Mouse (Mus musculus): ENCODE measurements at regions not wholly inside any gene's neighbourhood (a gene's known extent, or its start where the extent isn't known, plus 50 kb on each side); places are given as distances from the start of the nearest gene placed in this dataset.
"Not testable (repeated sequence)": the region's sequence is repeated elsewhere in the genome, so short reads cannot be mapped to it uniquely, and the experiment has no call there.

- H3K27me3 ChIP-seq (replicated peaks); H3K4me1 ChIP-seq; H3K9ac ChIP-seq (replicated peaks); H3K9me3 ChIP-seq (replicated peaks); H3K4me2 ChIP-seq; H3K36me3 ChIP-seq; ATAC-seq (ENCODE audit: low FRiP score); H3K27ac ChIP-seq (replicated peaks); H3K4me3 ChIP-seq (replicated peaks): not testable (repeated sequence)
These were observed 595.4 kb upstream of the Olfr1507 start for GRCm38 (mm10) chr14:53090921-53091320.

GRCm38 (mm10) chr14:53081853-53082252 lies 586.3 kb upstream of the Olfr1507 start:
- WGBS, result 98% methylated on average over 4 of the region's 4 CpGs
- ATAC-seq (ENCODE audit: low FRiP score); H3K27me3 ChIP-seq (replicated peaks); H3K9me3 ChIP-seq (replicated peaks); H3K4me1 ChIP-seq; H3K4me2 ChIP-seq; H3K36me3 ChIP-seq; H3K4me3 ChIP-seq (replicated peaks); H3K9ac ChIP-seq (replicated peaks); H3K27ac ChIP-seq (replicated peaks): not testable (repeated sequence)

DNA sequence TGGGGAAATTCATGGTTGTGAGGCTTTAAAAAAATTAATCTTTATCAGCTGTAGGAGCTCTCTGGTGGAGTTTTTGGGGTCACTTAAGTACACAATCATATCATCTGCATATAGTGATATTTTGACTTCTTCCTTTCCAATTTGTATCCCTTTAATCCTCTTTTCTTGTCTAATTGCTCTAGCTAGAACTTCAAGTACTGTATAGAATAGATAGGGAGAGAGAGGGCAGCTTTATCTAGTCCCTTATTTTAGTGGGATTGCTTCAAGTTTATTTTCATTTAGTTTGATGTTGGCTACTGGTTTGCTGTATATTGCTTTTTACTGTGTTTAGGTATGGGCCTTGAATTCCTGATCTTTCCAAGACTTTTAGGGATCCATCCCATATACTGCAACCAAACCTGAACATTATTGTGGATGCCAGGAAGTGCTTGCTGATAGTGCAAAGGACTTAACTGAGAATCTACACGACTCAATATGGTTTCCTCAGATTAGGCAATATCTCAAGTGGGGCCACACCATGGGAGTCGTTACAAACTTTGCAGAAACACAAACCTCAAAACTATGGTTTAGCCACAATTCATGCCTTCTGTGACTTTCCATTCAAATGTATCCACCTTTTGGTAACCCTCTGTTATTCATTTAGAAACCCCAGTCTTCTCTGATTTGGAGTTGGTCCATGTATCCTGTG lies 585.6 kb upstream of the Olfr1507 start:
- not testable (repeated sequence) for H3K4me2 ChIP-seq; H3K27ac ChIP-seq (replicated peaks); H3K36me3 ChIP-seq; H3K27me3 ChIP-seq (replicated peaks); H3K9ac ChIP-seq (replicated peaks); H3K4me3 ChIP-seq (replicated peaks); ATAC-seq (ENCODE audit: low FRiP score); H3K4me1 ChIP-seq; H3K9me3 ChIP-seq (replicated peaks)
- no CpG with 5 or more reads among the region's 2 CpGs for WGBS

GRCm38 (mm10) chr14:53080556-53080955 lies 585.0 kb upstream of the Olfr1507 start:
- not testable (repeated sequence) for H3K36me3 ChIP-seq; H3K27ac ChIP-seq (replicated peaks); H3K4me3 ChIP-seq (replicated peaks); H3K27me3 ChIP-seq (replicated peaks); H3K4me1 ChIP-seq; H3K9ac ChIP-seq (replicated peaks); H3K4me2 ChIP-seq; H3K9me3 ChIP-seq (replicated peaks); ATAC-seq (ENCODE audit: low FRiP score)
- WGBS, result 80% methylated on average over 3 of the region's 3 CpGs

DNA sequence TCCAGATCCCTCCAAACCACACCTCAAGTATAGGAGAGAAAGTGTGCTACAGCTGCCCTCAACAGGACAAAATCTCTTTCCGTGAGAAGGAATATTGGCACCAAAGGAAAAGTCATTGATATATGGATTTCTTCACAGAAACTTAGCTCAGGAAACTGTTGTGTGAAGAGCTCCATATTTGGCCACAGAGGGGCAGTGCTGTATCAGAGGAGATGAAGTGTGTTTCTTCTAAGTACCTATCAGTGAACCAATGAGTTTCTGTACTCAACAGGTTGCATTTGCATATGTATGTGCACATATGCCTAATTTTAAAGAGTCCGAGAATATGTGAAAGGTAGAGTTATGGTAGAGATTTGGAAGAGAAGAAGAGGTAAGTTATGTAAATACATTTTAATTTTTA lies 580.4 kb upstream of the Olfr1507 start:
- 92% methylated on average over 2 of the region's 2 CpGs for WGBS
- not testable (repeated sequence) for H3K4me3 ChIP-seq (replicated peaks)

DNA sequence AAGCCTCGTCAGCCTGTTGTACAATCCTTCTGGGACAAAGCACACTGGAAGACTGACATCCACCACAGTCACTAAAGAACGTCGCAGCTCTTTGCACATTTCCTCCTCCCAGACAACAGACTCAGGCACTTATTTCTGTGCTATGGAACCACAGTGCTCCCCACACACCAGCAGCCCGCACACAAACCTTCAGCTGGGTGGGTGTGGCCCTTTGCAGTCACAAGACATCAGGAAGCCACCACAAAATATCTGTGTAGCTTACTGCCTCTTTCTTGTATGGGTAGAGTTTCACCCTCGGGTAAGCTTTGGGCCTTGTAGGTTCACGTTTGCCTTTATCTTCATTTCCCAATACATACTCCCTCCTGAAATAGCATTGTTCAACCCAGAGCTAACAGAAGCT lies 577.6 kb upstream of the Olfr1507 start:
- not testable (repeated sequence) for H3K27ac ChIP-seq (replicated peaks); ATAC-seq (ENCODE audit: low FRiP score); H3K4me2 ChIP-seq; H3K4me3 ChIP-seq (replicated peaks); H3K36me3 ChIP-seq; H3K27me3 ChIP-seq (replicated peaks); H3K9me3 ChIP-seq (replicated peaks); H3K4me1 ChIP-seq; H3K9ac ChIP-seq (replicated peaks)
- WGBS, result 81% methylated on average over 6 of the region's 6 CpGs

More for the DNA sequence above, 580.4 kb upstream of the Olfr1507 start:
- not testable (repeated sequence) for H3K4me2 ChIP-seq; ATAC-seq (ENCODE audit: low FRiP score); H3K27me3 ChIP-seq (replicated peaks); H3K9ac ChIP-seq (replicated peaks); H3K4me1 ChIP-seq; H3K36me3 ChIP-seq; H3K9me3 ChIP-seq (replicated peaks); H3K27ac ChIP-seq (replicated peaks)

DNA sequence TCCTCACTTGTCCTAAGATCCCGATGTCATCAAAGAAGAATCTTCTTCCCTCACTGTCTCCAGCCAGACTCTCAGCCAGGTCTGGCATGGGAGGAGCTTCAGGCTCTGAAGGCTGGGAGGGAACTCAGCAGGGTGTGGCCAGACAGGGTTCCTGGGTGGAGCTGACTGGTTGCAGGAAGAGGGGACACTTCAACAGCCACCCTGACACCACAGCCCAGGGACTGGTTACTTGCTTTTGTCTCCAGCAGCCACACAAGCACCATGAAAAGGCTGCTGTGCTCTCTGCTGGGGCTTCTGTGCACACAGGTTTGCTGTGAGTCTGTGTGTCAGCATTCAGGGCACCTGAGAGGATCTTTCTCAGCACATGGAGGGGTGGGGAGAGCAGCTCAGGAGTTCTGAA lies 577.0 kb upstream of the Olfr1507 start:
- H3K9me3 ChIP-seq (replicated peaks); H3K27ac ChIP-seq (replicated peaks); H3K9ac ChIP-seq (replicated peaks); H3K4me1 ChIP-seq; H3K4me3 ChIP-seq (replicated peaks); H3K4me2 ChIP-seq; H3K36me3 ChIP-seq; ATAC-seq (ENCODE audit: low FRiP score); H3K27me3 ChIP-seq (replicated peaks): not testable (repeated sequence)
- no CpG with 5 or more reads among the region's 1 CpGs for WGBS

DNA sequence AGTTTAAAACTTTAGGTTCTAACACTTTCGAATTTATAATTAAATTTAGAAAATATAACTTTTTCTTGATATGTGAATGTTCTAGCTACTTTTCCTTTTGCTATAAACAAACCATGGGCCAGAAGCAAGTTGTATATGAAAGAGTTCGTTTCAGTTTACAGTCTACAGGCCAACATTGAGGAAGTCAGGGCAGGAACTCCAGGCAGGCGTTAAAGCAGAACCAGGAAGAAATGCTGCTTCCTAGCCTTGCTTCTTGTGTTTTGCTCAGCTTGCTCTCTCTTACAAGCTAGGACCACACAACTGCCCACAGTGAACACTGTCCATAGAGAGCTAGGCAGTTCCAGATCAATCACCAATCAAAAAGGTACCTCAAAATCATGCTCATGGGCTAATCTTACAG lies 558.9 kb upstream of the Olfr1507 start:
- ATAC-seq (ENCODE audit: low FRiP score); H3K9ac ChIP-seq (replicated peaks); H3K9me3 ChIP-seq (replicated peaks); H3K27me3 ChIP-seq (replicated peaks); H3K4me1 ChIP-seq; H3K27ac ChIP-seq (replicated peaks); H3K36me3 ChIP-seq; H3K4me2 ChIP-seq; H3K4me3 ChIP-seq (replicated peaks): not testable (repeated sequence)
- 75% methylated on average over 2 of the region's 3 CpGs for WGBS

DNA sequence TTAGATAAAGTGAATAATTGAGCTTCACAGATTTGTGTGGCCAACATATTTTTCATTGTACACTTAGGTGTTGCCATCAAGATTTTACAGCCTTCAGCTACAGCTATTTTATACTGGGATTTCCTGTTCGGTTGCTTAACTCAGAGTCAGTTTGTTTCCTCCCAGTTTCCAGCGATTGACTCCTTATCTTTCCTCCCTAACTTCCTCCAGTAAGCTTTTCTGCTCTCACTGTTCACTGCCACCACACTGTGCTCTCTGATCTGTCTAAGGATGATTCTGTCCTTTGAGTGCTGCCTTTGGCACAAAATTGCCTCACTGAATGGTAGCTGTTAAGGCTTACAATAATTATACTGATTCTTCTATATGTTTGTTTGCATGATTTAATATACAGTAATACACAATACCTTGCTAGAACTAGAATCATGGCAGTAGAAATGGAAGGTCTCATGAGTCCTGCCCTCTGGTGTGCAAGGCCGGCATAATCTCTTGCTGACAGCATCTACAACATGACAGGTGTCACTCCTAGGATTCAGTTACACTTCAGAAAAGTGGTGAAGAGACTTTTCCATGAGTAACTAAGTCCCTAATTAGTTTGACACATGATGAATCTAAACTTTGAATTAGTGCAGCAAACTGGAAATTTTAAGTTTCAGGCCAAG lies 558.0 kb upstream of the Olfr1507 start:
- H3K36me3 ChIP-seq; H3K9ac ChIP-seq (replicated peaks); H3K4me2 ChIP-seq; H3K4me1 ChIP-seq; H3K9me3 ChIP-seq (replicated peaks); H3K27me3 ChIP-seq (replicated peaks); H3K27ac ChIP-seq (replicated peaks); ATAC-seq (ENCODE audit: low FRiP score); H3K4me3 ChIP-seq (replicated peaks): not testable (repeated sequence)
- 100% methylated on average over 1 of the region's 3 CpGs for WGBS

DNA sequence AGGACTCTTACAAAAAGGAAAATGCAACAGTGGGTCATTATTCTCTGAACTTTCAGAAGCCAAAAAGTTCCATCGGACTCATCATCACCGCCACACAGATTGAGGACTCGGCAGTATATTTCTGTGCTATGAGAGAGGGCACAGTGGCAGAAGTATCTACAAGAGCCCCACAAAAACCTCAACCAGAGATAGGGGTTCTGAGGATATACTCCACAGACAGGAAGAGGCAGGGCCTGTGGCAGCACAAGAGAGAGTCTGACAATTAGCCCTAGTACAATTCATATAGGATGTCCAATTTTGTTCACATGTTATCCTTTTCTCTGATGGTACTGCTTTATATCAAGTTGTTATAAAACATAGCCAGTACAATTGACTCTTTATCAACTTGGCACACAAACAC lies 552.1 kb upstream of the Olfr1507 start:
- not testable (repeated sequence) for H3K9ac ChIP-seq (replicated peaks); H3K4me2 ChIP-seq; H3K4me3 ChIP-seq (replicated peaks); H3K27ac ChIP-seq (replicated peaks); H3K4me1 ChIP-seq; H3K36me3 ChIP-seq; ATAC-seq (ENCODE audit: low FRiP score); H3K9me3 ChIP-seq (replicated peaks); H3K27me3 ChIP-seq (replicated peaks)
- WGBS, result 89% methylated on average over 3 of the region's 3 CpGs

- not testable (repeated sequence) for H3K4me3 ChIP-seq (replicated peaks); H3K9ac ChIP-seq (replicated peaks); H3K27ac ChIP-seq (replicated peaks); ATAC-seq (ENCODE audit: low FRiP score); H3K9me3 ChIP-seq (replicated peaks); H3K4me1 ChIP-seq; H3K27me3 ChIP-seq (replicated peaks); H3K36me3 ChIP-seq; H3K4me2 ChIP-seq
- WGBS, result 90% methylated on average over 1 of the region's 1 CpGs
These were observed 551.4 kb upstream of the Olfr1507 start for GRCm38 (mm10) chr14:53046975-53047374.

DNA sequence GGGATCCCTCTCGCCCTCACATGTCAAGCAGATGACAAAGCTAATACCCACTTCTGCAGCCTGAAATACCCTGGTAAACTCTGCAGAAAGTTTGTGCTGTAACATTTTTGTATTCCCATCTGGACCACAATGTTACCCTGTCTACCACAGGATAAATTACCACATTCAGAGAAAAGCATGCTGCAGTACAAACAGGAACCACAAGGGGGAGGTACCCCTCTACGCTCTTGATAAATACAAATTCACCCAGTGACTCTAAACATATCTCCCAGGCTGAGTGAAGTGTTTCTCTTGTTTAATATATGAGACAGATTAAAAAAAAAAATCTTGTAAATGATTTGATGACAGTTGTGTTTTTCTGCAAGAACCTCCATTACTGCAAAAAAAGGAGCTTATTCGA lies 549.8 kb upstream of the Olfr1507 start:
- not testable (repeated sequence) for H3K9ac ChIP-seq (replicated peaks); H3K27ac ChIP-seq (replicated peaks); ATAC-seq (ENCODE audit: low FRiP score); H3K4me1 ChIP-seq; H3K4me3 ChIP-seq (replicated peaks); H3K36me3 ChIP-seq; H3K27me3 ChIP-seq (replicated peaks); H3K4me2 ChIP-seq; H3K9me3 ChIP-seq (replicated peaks)
- 77% methylated on average over 3 of the region's 3 CpGs for WGBS

Data from neural tube, embryonic 15.5 days (tissue).